Mouse (Mus musculus) brain, embryonic 14.5 days (tissue): ENCODE results near the gene Tmem165.

Experiments
- CTCF ChIP-seq: fragments of 200-500 bp; IDR thresholded peaks from 2 replicates; pipeline ENCODE4 v1.5.1; 2012; ENCODE audit warnings: inconsistent platforms, mild to moderate bottlenecking, moderate library complexity, borderline replicate concordance; ENCODE audit not compliant: insufficient read depth, insufficient read length; ENCODE audit errors: extremely low read depth
- POLR2A ChIP-seq: fragments of 200-500 bp; IDR thresholded peaks from 2 replicates; pipeline ENCODE4 v1.6.1; 2012; ENCODE audit warnings: mild to moderate bottlenecking, inconsistent platforms, borderline replicate concordance; ENCODE audit not compliant: poor library complexity, insufficient read depth, insufficient read length, severe bottlenecking; ENCODE audit errors: extremely low read depth

GRCm38 (mm10) chr5:76160086-76160485 is 23.6 kb upstream of the Tmem165 start:
- TF ChIP-seq CTCF (no peak), POLR2A (no peak)
